In the genomic region with DNA sequence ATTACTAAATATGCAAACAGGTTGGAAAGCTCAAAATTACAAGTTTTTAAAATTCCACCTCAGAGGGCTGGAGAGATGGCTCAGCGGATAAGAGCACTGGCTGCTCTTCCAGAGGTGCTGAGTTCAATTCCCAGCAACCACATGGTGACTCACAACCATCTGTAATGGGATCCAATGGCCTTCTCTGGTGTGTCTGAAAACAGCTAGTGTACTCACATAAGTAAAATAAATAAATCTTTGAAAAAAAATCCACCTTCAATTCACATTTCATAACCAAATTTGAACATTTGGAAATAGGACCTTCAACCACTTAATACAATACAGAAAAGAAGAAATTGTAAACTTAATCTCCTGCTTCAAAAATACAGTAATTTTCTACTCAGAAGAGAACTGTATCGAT, we compare ENCODE assay signal across 9 mouse cellular contexts. TPM values are rescaled to one million over a fixed set of nuclear protein-coding genes. Genes with fewer than 3 reads are reported as not detected.
DNase-seq lines count a peak whose midpoint lies in the region; ATAC-seq and TF ChIP-seq lines count a peak whose summit lies in the region.
"Had no signal": no experiment of that assay in that cellular context is flagged by ENCODE, and none has a peak within 500 bp of the region (broad histone marks: within the 10 kb centered on the region; RNA-seq: fewer than 3 reads in every experiment).

No protein-coding gene starts in this region.

- H3K4me3 ChIP-seq in lung, adult 2 months (replicated peaks; ENCODE audit: extremely low read depth, low read depth, low read length), result peak overlapping the region; percentile 100
- peak overlapping the region; percentile 97 for H3K4me3 ChIP-seq in embryonic facial prominence, embryonic 11.5 days (ENCODE audit: low read depth, low read length)
- H3K4me3 ChIP-seq in intestine, embryonic 16.5 days (ENCODE audit: low read length), result peak overlapping the region; percentile 82
- H3K4me3 ChIP-seq in neural tube, embryonic 14.5 days (ENCODE audit: low read depth, low read length), result peak overlapping the region; percentile 66

- peaks cover 4% of the 10 kb centered on the region for H3K4me1 ChIP-seq in lung, adult 2 months (ENCODE audit: control insufficient read depth, insufficient read depth, low read length)
- no peaks in the 10 kb centered on the region for H3K4me1 ChIP-seq in embryonic facial prominence, embryonic 11.5 days (ENCODE audit: control insufficient read depth, insufficient read depth, low read length)
- peaks cover 7% of the 10 kb centered on the region for H3K4me1 ChIP-seq in intestine, embryonic 16.5 days (ENCODE audit: control insufficient read depth, insufficient read depth, low read length)
- peaks cover 12% of the 10 kb centered on the region; the same call in 1 of the 2 replicates for H3K4me1 ChIP-seq in neural tube, embryonic 14.5 days (ENCODE audit: control insufficient read depth, insufficient read depth, low read length)

- TF ChIP-seq CTCF in lung, adult 2 months (IDR thresholded peaks at IDR 0.05; ENCODE audit: insufficient read depth, low read length), result no peak

- no peaks in the 10 kb centered on the region for H3K36me3 ChIP-seq in embryonic facial prominence, embryonic 11.5 days (replicated peaks; ENCODE audit: control insufficient read depth, insufficient read depth, low read depth, low read length)
- no peaks in the 10 kb centered on the region for H3K36me3 ChIP-seq in intestine, embryonic 16.5 days (ENCODE audit: control insufficient read depth, insufficient read depth, low read length)
- H3K36me3 ChIP-seq in neural tube, embryonic 14.5 days (ENCODE audit: control insufficient read depth, insufficient read depth, low read length), result no peaks in the 10 kb centered on the region

- H3K9ac ChIP-seq in embryonic facial prominence, embryonic 11.5 days (replicated peaks; ENCODE audit: low read length), result peak overlapping the region; percentile 90
- H3K9ac ChIP-seq in intestine, embryonic 16.5 days (ENCODE audit: low read depth, low read length), result peak overlapping the region; percentile 99
- peak overlapping the region; percentile 84; the same call in 1 of the 2 replicates for H3K9ac ChIP-seq in neural tube, embryonic 14.5 days (replicated peaks; ENCODE audit: low read depth, low read length)

- no peaks in the 10 kb centered on the region for H3K27me3 ChIP-seq in embryonic facial prominence, embryonic 11.5 days (ENCODE audit: control insufficient read depth, insufficient read depth, low read length)
- no peaks in the 10 kb centered on the region for H3K27me3 ChIP-seq in intestine, embryonic 16.5 days (replicated peaks; ENCODE audit: control insufficient read depth, insufficient read depth, low read length)
- H3K27me3 ChIP-seq in neural tube, embryonic 14.5 days (ENCODE audit: control insufficient read depth, insufficient read depth, low read length), result no peaks in the 10 kb centered on the region

- H3K27ac ChIP-seq in embryonic facial prominence, embryonic 11.5 days (replicated peaks; ENCODE audit: low read depth, low read length), result no peak overlapping the region
- H3K27ac ChIP-seq in intestine, embryonic 16.5 days (ENCODE audit: low read length), result no peak overlapping the region
- H3K27ac ChIP-seq in neural tube, embryonic 14.5 days (ENCODE audit: low read depth, low read length), result no peak overlapping the region

- H3K4me2 ChIP-seq in embryonic facial prominence, embryonic 11.5 days (ENCODE audit: low read depth, low read length), result peak overlapping the region; percentile 63
- peak overlapping the region; percentile 63 for H3K4me2 ChIP-seq in intestine, embryonic 16.5 days (ENCODE audit: low read depth, low read length)
- H3K4me2 ChIP-seq in neural tube, embryonic 14.5 days (ENCODE audit: low read depth, low read length), result peak overlapping the region; percentile 59

- TF ChIP-seq POLR2A in lung, adult 2 months (IDR thresholded peaks at IDR 0.05; ENCODE audit: borderline replicate concordance, extremely low read depth, low read depth, low read length), result no peak

- WGBS in lung, adult 2 months, result 30% methylated on average over 2 of the region's 2 CpGs
- 32% methylated on average over 2 of the region's 2 CpGs for WGBS in embryonic facial prominence, embryonic 11.5 days
- WGBS in intestine, embryonic 16.5 days, result 33% methylated on average over 2 of the region's 2 CpGs
- 40% methylated on average over 2 of the region's 2 CpGs for WGBS in neural tube, embryonic 14.5 days

- no peaks in the 10 kb centered on the region for H3K9me3 ChIP-seq in embryonic facial prominence, embryonic 11.5 days (replicated peaks; ENCODE audit: control insufficient read depth, low read length)
- H3K9me3 ChIP-seq in intestine, embryonic 16.5 days (ENCODE audit: control insufficient read depth, low read length), result no peaks in the 10 kb centered on the region
- H3K9me3 ChIP-seq in neural tube, embryonic 14.5 days (ENCODE audit: control insufficient read depth, low read length), result no peaks in the 10 kb centered on the region

- DNase-seq in lung, adult 2 months, result no peak
- DNase-seq in lung, postnatal 25 days (ENCODE audit: low spot score), result no peak
- no peak for DNase-seq in embryonic facial prominence, embryonic 11.5 days (ENCODE audit: low spot score)
- no peak for DNase-seq in cerebellum, adult 11-12 months
- DNase-seq in adrenal gland, postnatal 14 days, result no peak
- DNase-seq in urinary bladder, postnatal 4 days (ENCODE audit: low spot score in 2 of 2), result no peak
- DNase-seq: left cerebral cortex, postnatal 4 days had no signal

- ATAC-seq in embryonic facial prominence, embryonic 11.5 days (replicated peaks; ENCODE audit: insufficient number of reproducible peaks, low FRiP score, low TSS enrichment, low read depth), result no peak
- no peak for ATAC-seq in intestine, embryonic 16.5 days
- no peak for ATAC-seq in neural tube, embryonic 14.5 days (ENCODE audit: low read depth)

RNA-seq across cellular contexts. Expression of a gene that starts 0.9 kb away (rescaled TPM):
- polyA plus RNA-seq in lung, adult 2 months (2012; rRNA removed), result 105 and 150 TPM in 2 replicates
- 572 and 583 TPM in 2 replicates for polyA plus RNA-seq in embryonic facial prominence, embryonic 11.5 days (2014; fragmentation: Nextera tagmentation; extraction: Ambion mirVana)
- polyA plus RNA-seq in intestine, embryonic 16.5 days (2015; fragmentation: Nextera tagmentation; extraction: Ambion mirVana), result 937 and 949 TPM in 2 replicates
- 756 and 860 TPM in 2 replicates for polyA plus RNA-seq in neural tube, embryonic 14.5 days (2014; fragmentation: Nextera tagmentation; extraction: Ambion mirVana)
- 638 TPM in 2 replicates for total RNA-seq in adrenal gland, postnatal 14 days (2021)

RNA-seq across cellular contexts. Expression of a gene that starts 38.5 kb away (rescaled TPM):
- polyA plus RNA-seq in lung, adult 2 months (2012; rRNA removed), result 18.8 and 22.6 TPM in 2 replicates
- 9.8 and 12.2 TPM in 2 replicates for polyA plus RNA-seq in embryonic facial prominence, embryonic 11.5 days (2014; fragmentation: Nextera tagmentation; extraction: Ambion mirVana)
- polyA plus RNA-seq in intestine, embryonic 16.5 days (2015; fragmentation: Nextera tagmentation; extraction: Ambion mirVana), result 5.3 and 7.7 TPM in 2 replicates
- 16.5 and 23.1 TPM in 2 replicates for polyA plus RNA-seq in neural tube, embryonic 14.5 days (2014; fragmentation: Nextera tagmentation; extraction: Ambion mirVana)
- 37.2 and 42.9 TPM in 2 replicates for total RNA-seq in adrenal gland, postnatal 14 days (2021)

RNA-seq across cellular contexts. Expression of a gene that starts 45.8 kb away (rescaled TPM):
- 7.3 and 13.6 TPM in 2 replicates for polyA plus RNA-seq in lung, adult 2 months (2012; rRNA removed)
- polyA plus RNA-seq in embryonic facial prominence, embryonic 11.5 days (2014; fragmentation: Nextera tagmentation; extraction: Ambion mirVana), result 31.3 and 34.3 TPM in 2 replicates
- 23.0 and 23.9 TPM in 2 replicates for polyA plus RNA-seq in intestine, embryonic 16.5 days (2015; fragmentation: Nextera tagmentation; extraction: Ambion mirVana)
- 48.3 and 52.8 TPM in 2 replicates for polyA plus RNA-seq in neural tube, embryonic 14.5 days (2014; fragmentation: Nextera tagmentation; extraction: Ambion mirVana)
- 89.5 and 100 TPM in 2 replicates for total RNA-seq in adrenal gland, postnatal 14 days (2021)
